11 mouse cellular contexts compared by ENCODE assay signal in the genomic region with DNA sequence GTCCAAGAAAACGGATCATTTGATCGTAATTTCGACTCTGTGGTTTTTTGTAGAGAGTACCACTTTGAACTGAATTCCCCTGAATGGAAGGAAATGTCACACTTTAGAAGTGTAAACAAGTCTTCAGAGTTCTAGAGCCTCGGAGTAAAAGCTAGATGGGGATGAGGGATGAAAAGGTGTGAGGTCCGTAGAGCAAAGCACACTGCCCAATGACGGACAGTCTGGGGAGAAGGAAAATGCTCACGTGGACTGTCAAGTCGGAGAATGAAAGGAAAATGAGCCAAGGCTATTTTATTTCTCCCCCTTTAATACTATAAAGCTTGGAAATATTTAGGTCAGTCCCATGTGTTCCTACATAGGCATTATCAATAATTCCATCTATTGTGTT.
A peak's percentile ranks its signal among the peaks of the same experiment; 100 is the strongest.
DNase-seq lines count a peak whose midpoint lies in the region; ATAC-seq and TF ChIP-seq lines count a peak whose summit lies in the region.
"Had no signal": no experiment of that assay in that cellular context is flagged by ENCODE, and none has a peak within 500 bp of the region (broad histone marks: within the 10 kb centered on the region; RNA-seq: fewer than 3 reads in every experiment).

No protein-coding gene starts in this region.

- peak overlapping the region; percentile 40; the same call in 1 of the 2 replicates for H3K4me2 ChIP-seq in heart, embryonic 11.5 days
- H3K4me2 ChIP-seq in lung, embryonic 14.5 days = peak overlapping the region; percentile 42
- H3K4me2 ChIP-seq in hindbrain, embryonic 16.5 days (ENCODE audit: low read length) = peak overlapping the region; percentile 49
- peak overlapping the region; percentile 30 for H3K4me2 ChIP-seq in stomach, embryonic 14.5 days (replicated peaks; ENCODE audit: low read depth, low read length)
- H3K4me2 ChIP-seq: liver, embryonic 11.5 days had no signal

- no peak overlapping the region for H3K9ac ChIP-seq in heart, embryonic 11.5 days (ENCODE audit: low read depth, low read length)
- H3K9ac ChIP-seq in lung, embryonic 14.5 days = no peak overlapping the region
- no peak overlapping the region for H3K9ac ChIP-seq in hindbrain, embryonic 16.5 days (ENCODE audit: low read depth, low read length)
- H3K9ac ChIP-seq in stomach, embryonic 14.5 days (replicated peaks; ENCODE audit: low read depth, low read length) = no peak overlapping the region

- 59% methylated on average over 8 of the region's 8 CpGs for WGBS in heart, embryonic 11.5 days (ENCODE audit: insufficient replicate concordance)
- WGBS in lung, embryonic 14.5 days = 47% methylated on average over 8 of the region's 8 CpGs
- WGBS in hindbrain, embryonic 16.5 days = 68% methylated on average over 8 of the region's 8 CpGs
- WGBS in stomach, embryonic 14.5 days = 54% methylated on average over 8 of the region's 8 CpGs

- no peak overlapping the region for H3K27ac ChIP-seq in heart, embryonic 11.5 days (ENCODE audit: low read depth, low read length)
- no peak overlapping the region for H3K27ac ChIP-seq in lung, embryonic 14.5 days (ENCODE audit: low read depth)
- H3K27ac ChIP-seq in hindbrain, embryonic 16.5 days (ENCODE audit: low read depth, low read length) = no peak overlapping the region
- H3K27ac ChIP-seq in stomach, embryonic 14.5 days (ENCODE audit: low read length) = no peak overlapping the region

- no peak for TF ChIP-seq CTCF in lung, embryonic 14.5 days (IDR thresholded peaks at IDR 0.05; ENCODE audit: low read depth)

- no peaks in the 10 kb centered on the region for H3K27me3 ChIP-seq in heart, embryonic 11.5 days (ENCODE audit: control insufficient read depth, insufficient read depth, low read length)
- no peaks in the 10 kb centered on the region for H3K27me3 ChIP-seq in lung, embryonic 14.5 days (ENCODE audit: insufficient read depth, low read length)
- H3K27me3 ChIP-seq in hindbrain, embryonic 16.5 days (replicated peaks; ENCODE audit: control insufficient read depth, insufficient read depth, low read length) = no peaks in the 10 kb centered on the region
- no peaks in the 10 kb centered on the region for H3K27me3 ChIP-seq in stomach, embryonic 14.5 days (ENCODE audit: control insufficient read depth, insufficient read depth, low read length)
- H3K27me3 ChIP-seq: megakaryocyte, embryonic 14.5 days had no signal

- ATAC-seq in heart, embryonic 11.5 days (replicated peaks; ENCODE audit: insufficient number of reproducible peaks, low FRiP score, low TSS enrichment) = no peak
- peak; percentile 52; the same call in 1 of the 2 replicates for ATAC-seq in lung, embryonic 14.5 days (ENCODE audit: insufficient read depth)
- no peak for ATAC-seq in hindbrain, embryonic 16.5 days
- ATAC-seq in stomach, embryonic 14.5 days (ENCODE audit: insufficient number of reproducible peaks, insufficient read depth, low FRiP score, low read depth) = no peak

- DNase-seq in heart, adult 11 months = no peak
- no peak for DNase-seq in lung, embryonic 14.5 days
- no peak for DNase-seq in lung, postnatal 36 days
- DNase-seq in thymus, postnatal 14 days = no peak
- no peak for DNase-seq in thymus, postnatal 36 days
- DNase-seq: thymus, adult 18-20 months had no signal

- no peaks in the 10 kb centered on the region for H3K9me3 ChIP-seq in heart, embryonic 11.5 days (replicated peaks; ENCODE audit: control insufficient read depth, low read length)
- H3K9me3 ChIP-seq in lung, embryonic 14.5 days (ENCODE audit: low read depth, low read length) = no peaks in the 10 kb centered on the region
- H3K9me3 ChIP-seq in hindbrain, embryonic 16.5 days (ENCODE audit: control insufficient read depth, low read length) = no peaks in the 10 kb centered on the region
- H3K9me3 ChIP-seq in stomach, embryonic 14.5 days (ENCODE audit: control insufficient read depth, low read depth, low read length) = no peaks in the 10 kb centered on the region
- H3K9me3 ChIP-seq: megakaryocyte, embryonic 14.5 days had no signal

- H3K36me3 ChIP-seq in heart, embryonic 11.5 days (ENCODE audit: control insufficient read depth, insufficient read depth, low read length) = no peaks in the 10 kb centered on the region
- H3K36me3 ChIP-seq in lung, embryonic 14.5 days (ENCODE audit: insufficient read depth) = no peaks in the 10 kb centered on the region
- no peaks in the 10 kb centered on the region for H3K36me3 ChIP-seq in hindbrain, embryonic 16.5 days (ENCODE audit: control insufficient read depth, insufficient read depth, low read length)
- H3K36me3 ChIP-seq in stomach, embryonic 14.5 days (ENCODE audit: control insufficient read depth, insufficient read depth, low read length) = no peaks in the 10 kb centered on the region

- H3K4me3 ChIP-seq in heart, embryonic 11.5 days (ENCODE audit: low read depth, low read length) = no peak overlapping the region
- H3K4me3 ChIP-seq in lung, embryonic 14.5 days (ENCODE audit: low read depth, low read length) = no peak overlapping the region
- H3K4me3 ChIP-seq in hindbrain, embryonic 16.5 days (ENCODE audit: low read length) = no peak overlapping the region; the same call in 1 of the 2 replicates
- H3K4me3 ChIP-seq in stomach, embryonic 14.5 days (ENCODE audit: low read depth, low read length) = no peak overlapping the region

- no peaks in the 10 kb centered on the region for H3K4me1 ChIP-seq in heart, embryonic 11.5 days (ENCODE audit: control insufficient read depth, insufficient read depth, low read length)
- no peaks in the 10 kb centered on the region for H3K4me1 ChIP-seq in lung, embryonic 14.5 days (ENCODE audit: insufficient read depth)
- H3K4me1 ChIP-seq in hindbrain, embryonic 16.5 days (ENCODE audit: control insufficient read depth, insufficient read depth, low read depth, low read length) = no peaks in the 10 kb centered on the region
- H3K4me1 ChIP-seq in stomach, embryonic 14.5 days (ENCODE audit: control insufficient read depth, insufficient read depth, low read length) = no peaks in the 10 kb centered on the region
